Mouse (Mus musculus) heart, adult 2 months (tissue): Measurements from ENCODE around the gene Fam241b.

Source experiments
- CTCF ChIP-seq: fragments of 200-600 bp; IDR thresholded peaks from 2 replicates; pipeline ENCODE4 v1.8.1; 2022; ENCODE audit warnings: antibody characterized with exemption, mild to moderate bottlenecking, moderate library complexity
- EP300 ChIP-seq: fragments of 200-500 bp; IDR thresholded peaks from 2 replicates; pipeline ENCODE4 v1.6.1; 2011; ENCODE audit warnings: low read depth, low read length, control low read depth; ENCODE audit not compliant: insufficient read depth
- POLR2A ChIP-seq: fragments of 200-500 bp; IDR thresholded peaks from 2 replicates; pipeline ENCODE4 v1.6.1; 2011; ENCODE audit warnings: mild to moderate bottlenecking, low read depth, low read length, control low read depth; ENCODE audit not compliant: insufficient read depth

- no peak for TF ChIP-seq CTCF
- TF ChIP-seq POLR2A: no peak
- TF ChIP-seq EP300: no peak
These were observed 56.9 kb downstream of the Fam241b start for GRCm38 (mm10) chr10:62086826-62087225.
